Mouse (Mus musculus) forebrain, embryonic 11.5 days (tissue): ENCODE measurements around the gene Dusp18. TPM values are rescaled to one million over a fixed set of nuclear protein-coding genes. Genes with fewer than 3 reads are reported as not detected.

Experiments used
- ATAC-seq: fragments of 200-750 bp; cut with Nextera tagmentation; replicated peaks from 2 replicates; pipeline ENCODE4 v1.8.0; 2017; ENCODE audit warnings: moderate TSS enrichment; ENCODE audit not compliant: low FRiP score
- DNase-seq: peaks from one replicate; pipeline ENCODE4 v3.0.0-alpha.2; 2017; ENCODE audit warnings: low spot score
- H3K27ac ChIP-seq: fragments of 300-500 bp; sonication (generic); 2 replicates; pipeline ENCODE4 v1.5.1; 2014; ENCODE audit warnings: low read depth, low read length
- H3K27me3 ChIP-seq: fragments of 300-500 bp; sonication (generic); 2 replicates; pipeline ENCODE4 v1.6.1; 2014; ENCODE audit warnings: mild to moderate bottlenecking, low read length, mixed read lengths; ENCODE audit not compliant: control insufficient read depth, insufficient read depth
- H3K36me3 ChIP-seq: fragments of 300-500 bp; sonication (generic); 2 replicates; pipeline ENCODE4 v1.6.1; 2014; ENCODE audit warnings: mild to moderate bottlenecking, low read length, moderate library complexity, mixed read lengths; ENCODE audit not compliant: control insufficient read depth, insufficient read depth
- H3K4me1 ChIP-seq: fragments of 300-500 bp; sonication (generic); replicated peaks from 2 replicates; pipeline ENCODE4 v1.6.1; 2014; ENCODE audit warnings: low read length, mixed read lengths; ENCODE audit not compliant: control insufficient read depth, insufficient read depth
- H3K4me2 ChIP-seq: fragments of 300-500 bp; sonication (generic); 2 replicates; pipeline ENCODE4 v1.6.1; 2014; ENCODE audit warnings: low read depth, mild to moderate bottlenecking, low read length, moderate library complexity, mixed read lengths; ENCODE audit not compliant: severe bottlenecking
- H3K4me3 ChIP-seq: fragments of 300-500 bp; sonication (generic); 2 replicates; pipeline ENCODE4 v1.5.1; 2014; ENCODE audit warnings: low read depth, low read length
- H3K9ac ChIP-seq: fragments of 300-500 bp; sonication (generic); 2 replicates; pipeline ENCODE4 v1.6.1; 2014; ENCODE audit warnings: low read length
- H3K9me3 ChIP-seq: fragments of 300-500 bp; sonication (generic); 2 replicates; pipeline ENCODE4 v1.6.1; 2016; ENCODE audit warnings: low read length, mixed read lengths; ENCODE audit not compliant: control insufficient read depth
- WGBS: fragments of 180-500 bp; shearing (Covaris S2); extraction: QIAGEN DNeasy Blood & Tissue Kit; methylation state at CpG from one replicate; pipeline ENCODE4 v1.1.7; 2014; 5-methylcytosine and 5-hydroxymethylcytosine counted together
- polyA plus RNA-seq: library from polyadenylated mRNA; unstranded; fragments of >200 nt; fragmentation: Nextera tagmentation; extraction: Ambion mirVana; gene quantifications from 2 replicates; pipeline ENCODE4 v1.2.1, GENCODE M21; 2014

Dusp18 gene
- polyA plus RNA-seq, result 22.5 and 23.7 TPM in 2 replicates

DNA sequence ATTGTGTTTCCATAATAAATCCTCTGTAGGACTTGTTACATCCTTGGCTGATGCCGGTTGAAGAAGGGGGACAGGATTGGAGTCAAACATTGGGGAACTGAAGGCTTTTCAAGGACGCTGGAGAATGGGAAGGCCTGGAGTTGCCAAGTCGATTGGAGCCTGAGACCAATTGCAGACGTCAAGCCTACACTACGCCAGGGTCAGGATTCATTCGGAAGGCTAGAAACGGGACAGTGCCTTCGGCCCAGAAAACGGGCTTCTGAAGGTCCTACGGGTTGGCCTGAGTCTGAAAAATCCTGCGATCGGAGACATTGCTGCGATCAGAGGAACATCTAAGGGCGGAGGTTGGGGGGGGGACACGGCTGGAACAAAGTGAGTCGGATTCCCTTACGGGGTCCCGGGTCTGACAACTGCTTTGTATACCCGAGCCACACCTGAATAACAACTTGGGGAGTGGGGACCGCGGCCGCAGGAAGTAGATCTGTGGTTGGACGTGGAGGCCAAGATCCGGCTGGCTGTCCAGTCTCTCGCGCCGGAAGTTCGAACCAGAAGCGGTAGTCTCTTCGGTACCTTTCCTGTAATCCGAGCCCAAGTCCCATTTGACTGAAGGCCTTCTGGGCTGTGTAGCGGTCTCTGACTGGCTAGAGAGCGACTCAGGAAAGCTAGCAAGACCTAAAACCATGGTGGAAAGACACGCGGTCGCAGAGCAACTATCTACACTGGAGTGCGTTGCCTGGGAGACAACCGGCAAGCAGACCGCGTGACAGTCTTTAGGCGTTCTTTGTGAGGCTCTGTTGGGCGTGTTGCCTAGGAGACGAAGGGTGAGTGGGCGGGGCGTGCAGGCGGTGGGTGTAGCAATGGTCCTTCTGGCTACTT, at the start of gene Dusp18, which contains the start of gene 4921536K21Rik:
Gene Dusp18 (plus strand): TSS at position 835 of the 876 bp plus-strand sequence.
Gene 4921536K21Rik (minus strand): TSS at position 693 of the 876 bp plus-strand sequence.
- Histone ChIP-seq H3K4me1 (no peaks in the 10 kb centered on the region), H3K4me3 (peak within 1 kb of the TSS; percentile 43), H3K4me2 (peak within 1 kb of the TSS; percentile 69), H3K36me3 (peaks cover 4% of the 10 kb centered on the region; the same call in 1 of the 2 replicates), H3K27me3 (no peaks in the 10 kb centered on the region), H3K9me3 (no peaks in the 10 kb centered on the region), H3K9ac (peak within 1 kb of the TSS; percentile 70), H3K27ac (peak within 1 kb of the TSS; percentile 80)
- ATAC-seq, result peak; percentile 99
- 3% methylated on average over 46 of the region's 46 CpGs for WGBS
- peak; percentile 96 for DNase-seq

DNA sequence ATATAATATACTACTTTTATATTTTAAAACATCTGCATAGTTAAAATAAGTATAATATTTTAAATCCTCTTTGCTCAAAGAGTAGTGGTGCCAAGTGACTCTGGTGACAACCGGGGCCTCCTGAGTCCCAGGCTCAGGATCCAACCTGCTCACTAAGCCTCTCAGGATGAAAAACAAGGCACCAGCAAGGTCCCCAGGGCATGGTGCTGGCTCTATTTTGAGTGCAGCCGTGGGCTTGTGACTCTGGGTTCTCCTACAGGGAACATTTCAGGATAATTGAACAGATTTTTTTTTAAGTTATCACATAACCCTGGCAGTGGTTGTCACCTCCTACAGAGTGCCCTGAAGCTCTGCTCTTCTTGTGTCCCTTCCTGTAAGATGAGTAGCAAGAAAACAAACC, 48.7 kb upstream of the Dusp18 start:
- WGBS, result 67% methylated on average over 2 of the region's 2 CpGs

DNA sequence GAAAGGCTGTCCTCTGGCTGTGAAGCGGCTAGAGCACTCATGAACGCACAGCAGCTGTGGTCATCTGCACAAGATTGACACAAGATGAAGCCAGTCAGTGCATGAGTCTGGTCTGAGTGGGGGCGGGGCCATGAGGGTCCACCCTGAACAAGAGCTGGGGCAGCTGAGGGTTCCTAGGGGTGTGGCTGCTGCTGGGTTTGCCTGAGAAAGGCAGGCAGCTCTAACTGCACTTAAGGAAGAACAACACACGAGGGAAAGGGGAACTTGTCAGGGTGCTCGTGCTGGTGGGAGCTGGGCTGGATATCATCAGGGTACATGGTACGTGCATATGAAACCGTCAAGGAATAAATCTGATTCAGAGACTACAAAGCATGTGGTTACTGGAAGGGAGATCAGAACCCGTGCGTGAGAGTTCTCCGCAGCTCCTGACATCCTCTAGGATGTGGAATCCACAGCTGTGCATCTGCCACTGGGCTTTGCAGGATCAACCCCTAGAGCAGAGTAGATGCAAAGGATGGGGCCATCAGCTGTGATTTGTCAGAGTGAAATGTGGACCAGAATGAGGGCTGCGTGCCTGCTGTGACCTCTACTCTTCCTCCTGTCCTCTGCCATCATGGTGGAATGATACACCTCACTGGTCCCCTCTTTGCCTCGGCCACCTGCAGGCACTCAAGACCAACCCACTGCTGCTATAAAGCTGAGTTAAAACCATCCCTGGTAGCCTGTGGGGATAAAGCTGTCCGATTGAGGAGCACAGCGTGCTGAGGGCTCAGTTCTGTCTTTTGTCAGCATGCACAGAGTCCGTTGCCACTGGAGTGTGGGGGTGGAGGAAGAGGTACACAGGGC, 45.3 kb upstream of the Dusp18 start:
- H3K27ac ChIP-seq, result no peak overlapping the region
- no peaks in the 10 kb centered on the region for H3K36me3 ChIP-seq
- H3K4me1 ChIP-seq, result no peaks in the 10 kb centered on the region
- ATAC-seq (no peak), DNase-seq (no peak)
- no peak overlapping the region for H3K4me3 ChIP-seq
- no peaks in the 10 kb centered on the region; the same call in 1 of the 2 replicates for H3K9me3 ChIP-seq
- 79% methylated on average over 15 of the region's 15 CpGs for WGBS
- H3K9ac ChIP-seq, result no peak overlapping the region
- no peaks in the 10 kb centered on the region for H3K27me3 ChIP-seq
- H3K4me2 ChIP-seq, result no peak overlapping the region

More for the DNA sequence above, 48.7 kb upstream of the Dusp18 start:
- Histone ChIP-seq H3K4me3 (no peak overlapping the region), H3K27ac (no peak overlapping the region), H3K36me3 (no peaks in the 10 kb centered on the region), H3K9ac (no peak overlapping the region), H3K4me1 (no peaks in the 10 kb centered on the region), H3K9me3 (no peaks in the 10 kb centered on the region), H3K27me3 (no peaks in the 10 kb centered on the region), H3K4me2 (no peak overlapping the region)
- DNase-seq, result no peak
- no peak for ATAC-seq

- H3K36me3 ChIP-seq, result no peaks in the 10 kb centered on the region
- H3K27me3 ChIP-seq, result no peaks in the 10 kb centered on the region
- no peak overlapping the region for H3K27ac ChIP-seq
- 81% methylated on average over 2 of the region's 2 CpGs for WGBS
- H3K9ac ChIP-seq, result no peak overlapping the region
- DNase-seq (no peak), ATAC-seq (no peak)
- no peak overlapping the region for H3K4me3 ChIP-seq
- no peak overlapping the region for H3K4me2 ChIP-seq
- no peaks in the 10 kb centered on the region for H3K4me1 ChIP-seq
- no peaks in the 10 kb centered on the region; the same call in 1 of the 2 replicates for H3K9me3 ChIP-seq
Measured at GRCm38 (mm10) chr11:3850315-3850614, 44.8 kb upstream of the Dusp18 start.

GRCm38 (mm10) chr11:3850746-3851277, 44.2 kb upstream of the Dusp18 start:
- WGBS, result 76% methylated on average over 5 of the region's 5 CpGs
- H3K4me3 ChIP-seq, result no peak overlapping the region
- no peak overlapping the region for H3K27ac ChIP-seq
- no peak for ATAC-seq
- H3K9ac ChIP-seq, result no peak overlapping the region
- no peaks in the 10 kb centered on the region for H3K36me3 ChIP-seq
- no peak for DNase-seq
- no peaks in the 10 kb centered on the region for H3K4me1 ChIP-seq
- H3K4me2 ChIP-seq, result no peak overlapping the region
- H3K9me3 ChIP-seq, result no peaks in the 10 kb centered on the region; the same call in 1 of the 2 replicates
- H3K27me3 ChIP-seq, result no peaks in the 10 kb centered on the region

- H3K9me3 ChIP-seq, result no peaks in the 10 kb centered on the region; the same call in 1 of the 2 replicates
- no peak overlapping the region for H3K27ac ChIP-seq
- H3K27me3 ChIP-seq, result no peaks in the 10 kb centered on the region
- DNase-seq (no peak), ATAC-seq (no peak)
- no peak overlapping the region for H3K9ac ChIP-seq
- no peaks in the 10 kb centered on the region for H3K4me1 ChIP-seq
- no peaks in the 10 kb centered on the region for H3K36me3 ChIP-seq
- 84% methylated on average over 4 of the region's 4 CpGs for WGBS
- no peak overlapping the region for H3K4me2 ChIP-seq
- no peak overlapping the region for H3K4me3 ChIP-seq
Measured at GRCm38 (mm10) chr11:3851872-3852271, 43.2 kb upstream of the Dusp18 start.

DNA sequence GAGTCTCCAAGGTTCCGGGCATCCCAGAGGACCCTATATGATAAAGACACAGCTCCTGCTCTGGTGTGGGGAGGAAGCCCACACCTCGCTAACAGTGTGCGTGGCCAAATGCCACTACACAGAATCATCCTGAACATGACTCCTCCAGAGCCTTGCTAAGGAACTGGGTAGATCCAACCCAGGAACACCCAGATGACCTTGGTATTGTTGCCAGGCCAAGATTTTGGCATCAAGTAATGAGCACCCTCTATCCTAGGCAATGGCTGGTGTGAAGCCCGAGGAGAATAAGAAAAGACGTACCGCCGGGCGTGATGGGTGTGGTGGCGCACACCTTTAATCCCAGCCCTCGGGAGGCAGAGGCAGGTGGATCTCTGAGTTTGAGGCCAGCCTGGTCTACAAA, 42.0 kb upstream of the Dusp18 start:
- no peak for ATAC-seq
- H3K4me3 ChIP-seq, result no peak overlapping the region
- no peaks in the 10 kb centered on the region; the same call in 1 of the 2 replicates for H3K9me3 ChIP-seq
- DNase-seq, result no peak
- no peak overlapping the region for H3K4me2 ChIP-seq
- 94% methylated on average over 10 of the region's 10 CpGs for WGBS
- no peak overlapping the region for H3K27ac ChIP-seq
- no peaks in the 10 kb centered on the region for H3K4me1 ChIP-seq
- H3K27me3 ChIP-seq, result no peaks in the 10 kb centered on the region
- no peak overlapping the region for H3K9ac ChIP-seq
- no peaks in the 10 kb centered on the region for H3K36me3 ChIP-seq

DNA sequence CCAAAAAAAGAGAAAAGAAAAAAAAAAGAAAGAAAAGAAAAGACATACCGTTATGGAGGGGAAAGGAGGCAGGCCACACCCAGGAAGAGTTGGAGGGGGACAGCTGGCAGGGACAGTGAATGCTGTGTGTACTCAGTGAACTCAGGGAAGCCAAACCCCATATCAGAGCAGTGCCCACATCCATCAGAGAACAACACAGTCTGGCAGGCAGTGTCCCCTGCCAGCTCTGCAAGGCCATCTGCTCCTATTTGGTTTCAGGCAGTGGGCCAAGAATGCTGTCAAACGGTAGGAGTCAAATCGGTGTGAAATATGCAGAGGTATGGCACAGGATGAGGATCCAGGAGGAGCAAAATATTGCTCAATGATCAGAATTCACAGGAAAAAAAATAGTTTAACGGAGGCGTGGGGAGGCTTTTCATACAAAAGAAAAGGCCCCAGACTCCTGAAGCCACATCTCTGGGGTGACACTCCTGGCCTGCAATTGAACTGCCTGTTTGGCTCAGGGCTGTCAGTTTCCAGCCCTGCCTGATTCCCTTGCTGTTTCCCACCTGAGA, 41.5 kb upstream of the Dusp18 start:
- Histone ChIP-seq H3K4me3 (no peak overlapping the region), H3K27me3 (no peaks in the 10 kb centered on the region), H3K4me2 (no peak overlapping the region), H3K9ac (no peak overlapping the region), H3K27ac (no peak overlapping the region), H3K36me3 (no peaks in the 10 kb centered on the region), H3K9me3 (no peaks in the 10 kb centered on the region; the same call in 1 of the 2 replicates), H3K4me1 (no peaks in the 10 kb centered on the region)
- ATAC-seq (no peak), DNase-seq (no peak)
- 91% methylated on average over 5 of the region's 5 CpGs for WGBS
